19 mouse cellular contexts compared by ENCODE assay signal in the genomic region with DNA sequence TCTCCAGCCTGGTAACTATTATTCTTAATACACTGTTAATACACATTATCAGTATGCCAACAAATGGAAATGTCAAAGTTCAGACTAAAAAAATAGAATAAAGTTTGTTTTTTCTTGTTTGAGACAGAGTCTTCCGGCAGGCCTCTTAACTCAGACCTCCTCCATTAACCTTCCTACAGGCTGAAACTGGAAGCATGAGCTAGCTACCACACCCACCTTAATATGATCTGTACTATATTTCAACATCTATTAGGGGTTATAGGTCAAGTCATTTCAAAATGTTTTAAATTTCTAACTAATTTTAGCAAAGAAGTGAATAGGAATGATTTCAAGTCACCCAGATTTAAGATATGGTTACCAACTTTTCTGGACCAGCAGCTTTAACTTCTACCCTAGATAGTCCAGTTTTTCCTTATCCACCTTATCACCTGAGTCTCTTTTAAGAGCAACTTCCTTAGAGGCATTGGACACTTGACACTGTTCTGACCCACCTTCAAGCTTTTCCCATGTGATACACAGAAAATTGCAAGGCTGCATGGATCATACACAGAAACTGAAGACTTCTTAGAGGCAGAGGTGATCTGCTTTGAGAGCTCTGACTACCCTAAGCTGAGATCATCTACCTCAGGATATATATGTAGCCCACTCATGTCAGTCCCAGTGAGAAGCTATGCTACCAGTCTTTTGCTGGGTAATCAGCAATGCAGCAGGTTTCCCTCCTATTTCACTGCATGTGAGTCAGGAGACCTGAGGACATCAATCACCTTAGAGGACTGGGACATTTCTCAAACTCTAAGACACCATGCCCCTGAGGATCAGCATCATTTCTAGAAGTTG. TPM values are rescaled to one million over a fixed set of nuclear protein-coding genes. Genes with fewer than 3 reads are reported as not detected.
DNase-seq lines count a peak whose midpoint lies in the region; ATAC-seq and TF ChIP-seq lines count a peak whose summit lies in the region.
"Had no signal": no experiment of that assay in that cellular context is flagged by ENCODE, and none has a peak within 500 bp of the region (broad histone marks: within the 10 kb centered on the region; RNA-seq: fewer than 3 reads in every experiment).

No protein-coding gene starts in this region.

- H3K36me3 ChIP-seq in kidney, postnatal 0 days (ENCODE audit: insufficient read depth, low read length), result no peaks in the 10 kb centered on the region
- no peaks in the 10 kb centered on the region for H3K36me3 ChIP-seq in intestine, embryonic 16.5 days (ENCODE audit: control insufficient read depth, insufficient read depth, low read length)
- no peaks in the 10 kb centered on the region for H3K36me3 ChIP-seq in liver, embryonic 16.5 days (ENCODE audit: control insufficient read depth, insufficient read depth)
- peaks cover 2% of the 10 kb centered on the region; the same call in 1 of the 2 replicates for H3K36me3 ChIP-seq in stomach, postnatal 0 days (ENCODE audit: control insufficient read depth, insufficient read depth, low read length)
- no peaks in the 10 kb centered on the region for H3K36me3 ChIP-seq in midbrain, embryonic 15.5 days (replicated peaks)
- H3K36me3 ChIP-seq: embryonic facial prominence, embryonic 12.5 days; forebrain, embryonic 15.5 days; heart, embryonic 15.5 days had no signal

- ATAC-seq in kidney, postnatal 0 days (replicated peaks; ENCODE audit: low FRiP score, low read depth), result no peak
- ATAC-seq in intestine, embryonic 16.5 days, result peak; percentile 83
- ATAC-seq in liver, embryonic 16.5 days (ENCODE audit: low read depth), result peak; percentile 35
- peak; percentile 65 for ATAC-seq in stomach, postnatal 0 days (ENCODE audit: low FRiP score, low TSS enrichment)
- no peak for ATAC-seq in midbrain, embryonic 15.5 days (replicated peaks)
- ATAC-seq: forebrain, embryonic 15.5 days; hindbrain, postnatal 0 days had no signal

- no peaks in the 10 kb centered on the region for H3K4me1 ChIP-seq in kidney, postnatal 0 days (replicated peaks; ENCODE audit: insufficient read depth, low read length)
- peaks cover 16% of the 10 kb centered on the region for H3K4me1 ChIP-seq in intestine, embryonic 16.5 days (ENCODE audit: control insufficient read depth, insufficient read depth, low read length)
- peaks cover 18% of the 10 kb centered on the region for H3K4me1 ChIP-seq in liver, embryonic 16.5 days (ENCODE audit: control insufficient read depth, low read depth, low read length)
- H3K4me1 ChIP-seq in stomach, postnatal 0 days (replicated peaks; ENCODE audit: control insufficient read depth, insufficient read depth), result no peaks in the 10 kb centered on the region
- H3K4me1 ChIP-seq in midbrain, embryonic 15.5 days, result 0 out of 2 replicates have a peak, but pooled peaks cover 3% of the 10 kb centered on the region
- H3K4me1 ChIP-seq: embryonic facial prominence, embryonic 12.5 days had no signal

- no peak overlapping the region for H3K9ac ChIP-seq in kidney, postnatal 0 days (ENCODE audit: low read depth, low read length)
- H3K9ac ChIP-seq in intestine, embryonic 16.5 days (ENCODE audit: low read depth, low read length), result peak overlapping the region; percentile 3; the same call in 1 of the 2 replicates
- H3K9ac ChIP-seq in liver, embryonic 16.5 days (ENCODE audit: low read depth, low read length), result 0 out of 2 replicates have a peak overlapping the region, but pooled peaks have one; percentile 24
- no peak overlapping the region; the same call in 1 of the 2 replicates for H3K9ac ChIP-seq in stomach, postnatal 0 days (ENCODE audit: low read length)
- no peak overlapping the region for H3K9ac ChIP-seq in midbrain, embryonic 15.5 days
- H3K9ac ChIP-seq: embryonic facial prominence, embryonic 12.5 days; forebrain, embryonic 15.5 days; heart, embryonic 15.5 days; limb, embryonic 15.5 days had no signal

- H3K9me3 ChIP-seq in kidney, postnatal 0 days (replicated peaks; ENCODE audit: low read length), result no peaks in the 10 kb centered on the region
- H3K9me3 ChIP-seq in intestine, embryonic 16.5 days (ENCODE audit: control insufficient read depth, low read length), result no peaks in the 10 kb centered on the region
- no peaks in the 10 kb centered on the region for H3K9me3 ChIP-seq in liver, embryonic 16.5 days (replicated peaks; ENCODE audit: control insufficient read depth, low read length)
- no peaks in the 10 kb centered on the region for H3K9me3 ChIP-seq in stomach, postnatal 0 days (ENCODE audit: control insufficient read depth, low read length)
- H3K9me3 ChIP-seq in midbrain, embryonic 15.5 days, result no peaks in the 10 kb centered on the region
- H3K9me3 ChIP-seq: embryonic facial prominence, embryonic 12.5 days; forebrain, embryonic 15.5 days; heart, embryonic 15.5 days; limb, embryonic 15.5 days had no signal

- no peak overlapping the region for H3K4me3 ChIP-seq in kidney, postnatal 0 days (replicated peaks; ENCODE audit: low read depth, low read length)
- H3K4me3 ChIP-seq in intestine, embryonic 16.5 days (ENCODE audit: low read length), result peak overlapping the region; percentile 1; the same call in 1 of the 2 replicates
- no peak overlapping the region for H3K4me3 ChIP-seq in liver, embryonic 16.5 days (ENCODE audit: low read depth, low read length)
- no peak overlapping the region for H3K4me3 ChIP-seq in stomach, postnatal 0 days (ENCODE audit: low read depth, low read length)
- no peak overlapping the region for H3K4me3 ChIP-seq in midbrain, embryonic 15.5 days
- H3K4me3 ChIP-seq: embryonic facial prominence, embryonic 12.5 days; forebrain, embryonic 15.5 days; heart, embryonic 15.5 days; limb, embryonic 15.5 days had no signal

- DNase-seq in kidney, postnatal 0 days (ENCODE audit: low spot score), result no peak
- DNase-seq in kidney, postnatal 14 days, result no peak
- no peak for DNase-seq in stomach, postnatal 0 days (ENCODE audit: low spot score)
- no peak for DNase-seq in layer of hippocampus, adult 9-11 months
- DNase-seq: adrenal gland, postnatal 25 days; gastrocnemius, postnatal 14 days; lung, postnatal 4 days; right cerebral cortex, postnatal 4 days; thymus, adult 18-20 months had no signal

- H3K27ac ChIP-seq in kidney, postnatal 0 days, result peak overlapping the region; percentile 5; the same call in 1 of the 2 replicates
- H3K27ac ChIP-seq in intestine, embryonic 16.5 days (ENCODE audit: low read length), result peak overlapping the region; percentile 87
- H3K27ac ChIP-seq in liver, embryonic 16.5 days (ENCODE audit: low read length), result peak overlapping the region; percentile 80
- peak overlapping the region; percentile 67 for H3K27ac ChIP-seq in stomach, postnatal 0 days (replicated peaks)
- no peak overlapping the region for H3K27ac ChIP-seq in midbrain, embryonic 15.5 days
- H3K27ac ChIP-seq: embryonic facial prominence, embryonic 12.5 days; forebrain, embryonic 15.5 days; heart, embryonic 15.5 days; hindbrain, postnatal 0 days; limb, embryonic 15.5 days had no signal

- WGBS in kidney, postnatal 0 days, result 42% methylated on average over 1 of the region's 1 CpGs
- 38% methylated on average over 1 of the region's 1 CpGs for WGBS in intestine, embryonic 16.5 days
- WGBS in liver, embryonic 16.5 days (ENCODE audit: insufficient replicate concordance), result 64% methylated on average over 1 of the region's 1 CpGs
- WGBS in stomach, postnatal 0 days, result 46% methylated on average over 1 of the region's 1 CpGs
- WGBS in midbrain, embryonic 15.5 days, result 76% methylated on average over 1 of the region's 1 CpGs

- TF ChIP-seq EP300 in stomach, postnatal 0 days (optimal IDR thresholded peaks at IDR 0.05), result no peak

- H3K27me3 ChIP-seq in kidney, postnatal 0 days (ENCODE audit: insufficient read depth, low read length), result no peaks in the 10 kb centered on the region
- H3K27me3 ChIP-seq in intestine, embryonic 16.5 days (replicated peaks; ENCODE audit: control insufficient read depth, insufficient read depth, low read length), result no peaks in the 10 kb centered on the region
- no peaks in the 10 kb centered on the region for H3K27me3 ChIP-seq in liver, embryonic 16.5 days (ENCODE audit: control insufficient read depth, insufficient read depth, low read depth, low read length)
- no peaks in the 10 kb centered on the region for H3K27me3 ChIP-seq in stomach, postnatal 0 days (ENCODE audit: control insufficient read depth, insufficient read depth, low read length)
- H3K27me3 ChIP-seq in midbrain, embryonic 15.5 days (replicated peaks), result no peaks in the 10 kb centered on the region
- H3K27me3 ChIP-seq: CH12.LX; embryonic facial prominence, embryonic 12.5 days; forebrain, embryonic 15.5 days; heart, embryonic 15.5 days; limb, embryonic 15.5 days had no signal

- TF ChIP-seq CTCF in kidney, postnatal 0 days (IDR thresholded peaks at IDR 0.05; ENCODE audit: low read depth), result no peak
- no peak for TF ChIP-seq CTCF in stomach, postnatal 0 days (IDR thresholded peaks at IDR 0.05; ENCODE audit: low read depth)

- no peak overlapping the region for H3K4me2 ChIP-seq in kidney, postnatal 0 days (ENCODE audit: low read length)
- H3K4me2 ChIP-seq in intestine, embryonic 16.5 days (ENCODE audit: low read depth, low read length), result peak overlapping the region; percentile 14
- peak overlapping the region; percentile 32; the same call in 1 of the 2 replicates for H3K4me2 ChIP-seq in liver, embryonic 16.5 days (ENCODE audit: low read depth, low read length)
- no peak overlapping the region for H3K4me2 ChIP-seq in stomach, postnatal 0 days (replicated peaks; ENCODE audit: low read depth)
- H3K4me2 ChIP-seq in midbrain, embryonic 15.5 days, result no peak overlapping the region
- H3K4me2 ChIP-seq: embryonic facial prominence, embryonic 12.5 days; forebrain, embryonic 15.5 days; heart, embryonic 15.5 days; limb, embryonic 15.5 days; midbrain, embryonic 11.5 days had no signal

RNA-seq across cellular contexts. Expression of a gene that starts 17.7 kb away (rescaled TPM):
- polyA plus RNA-seq in kidney, postnatal 0 days (2015; fragmentation: Nextera tagmentation; extraction: Ambion mirVana), result 58.7 and 63.4 TPM in 2 replicates
- 75.5 and 79.1 TPM in 2 replicates for polyA plus RNA-seq in intestine, embryonic 16.5 days (2015; fragmentation: Nextera tagmentation; extraction: Ambion mirVana)
- 11.9 and 14.8 TPM in 2 replicates for polyA plus RNA-seq in liver, embryonic 16.5 days (2015; fragmentation: Nextera tagmentation; extraction: Ambion mirVana)
- 42.2 and 49.2 TPM in 2 replicates for polyA plus RNA-seq in stomach, postnatal 0 days (2015; fragmentation: Nextera tagmentation; extraction: Ambion mirVana)
- 70.3 and 77.3 TPM in 2 replicates for polyA plus RNA-seq in midbrain, embryonic 15.5 days (2015; fragmentation: Nextera tagmentation; extraction: Ambion mirVana)

Comparison
In these comparisons a context has a peak if more than half of its experiments do, and no peak if none do; other contexts are left out.
1. ATAC-seq: peak in intestine, embryonic 16.5 days (single experiment), liver, embryonic 16.5 days (single experiment) and stomach, postnatal 0 days (single experiment); none in kidney, postnatal 0 days (single experiment) and midbrain, embryonic 15.5 days (single experiment).
2. H3K4me2 ChIP-seq: peak in intestine, embryonic 16.5 days (single experiment) and liver, embryonic 16.5 days (single experiment); none in kidney, postnatal 0 days (single experiment), stomach, postnatal 0 days (single experiment) and midbrain, embryonic 15.5 days (single experiment).
3. H3K9ac ChIP-seq: peak in intestine, embryonic 16.5 days (single experiment) and liver, embryonic 16.5 days (single experiment); none in kidney, postnatal 0 days (single experiment), stomach, postnatal 0 days (single experiment) and midbrain, embryonic 15.5 days (single experiment).